ENCODE assay signal across 13 mouse cellular contexts in the genomic region with DNA sequence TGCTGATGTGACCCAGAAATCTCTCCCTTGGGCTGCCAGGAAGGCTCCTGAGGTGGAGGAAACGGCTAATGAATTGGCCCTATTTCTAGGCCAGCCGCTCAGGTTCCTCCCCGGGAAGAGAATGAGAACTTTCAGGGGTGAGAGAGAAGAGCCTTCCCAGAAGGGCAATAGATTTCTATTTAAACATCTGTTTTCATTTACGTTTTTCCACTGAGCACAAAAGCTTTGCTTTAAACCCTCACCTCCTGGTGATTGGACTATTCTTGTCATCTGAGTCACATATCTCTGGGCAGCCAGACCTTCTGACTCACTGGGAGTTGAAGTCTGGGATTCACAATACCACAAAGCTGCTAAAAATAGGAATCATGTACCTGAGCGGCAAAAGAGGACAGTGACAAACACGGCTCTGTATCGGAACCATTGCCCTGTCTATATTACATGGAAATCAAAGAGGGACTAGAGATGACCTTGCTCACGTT.
DNase-seq lines count a peak whose midpoint lies in the region; ATAC-seq and TF ChIP-seq lines count a peak whose summit lies in the region.
"Had no signal": no experiment of that assay in that cellular context is flagged by ENCODE, and none has a peak within 500 bp of the region (broad histone marks: within the 10 kb centered on the region; RNA-seq: fewer than 3 reads in every experiment).

No protein-coding gene starts in this region.

- peaks cover 5% of the 10 kb centered on the region for H3K36me3 ChIP-seq in heart, adult 2 months (ENCODE audit: control insufficient read depth, insufficient read depth, low read length)
- H3K36me3 ChIP-seq in heart, embryonic 16.5 days (ENCODE audit: control insufficient read depth, insufficient read depth): no peaks in the 10 kb centered on the region
- H3K36me3 ChIP-seq: midbrain, embryonic 10.5 days; neural tube, embryonic 15.5 days had no signal

- H3K4me2 ChIP-seq in heart, embryonic 16.5 days (ENCODE audit: low read depth, low read length): peak overlapping the region; percentile 31
- H3K4me2 ChIP-seq: forebrain, embryonic 13.5 days; neural tube, embryonic 15.5 days had no signal

- H3K9ac ChIP-seq in heart, adult 2 months (ENCODE audit: low read depth, low read length): peak overlapping the region; percentile 38; the same call in 1 of the 2 replicates
- H3K9ac ChIP-seq in heart, embryonic 16.5 days (ENCODE audit: low read length): 0 out of 2 replicates have a peak overlapping the region, but pooled peaks have one; percentile 6
- H3K9ac ChIP-seq: forebrain, embryonic 13.5 days; liver, postnatal 0 days; neural tube, embryonic 15.5 days had no signal

- no peak for DNase-seq in heart, adult 2 months
- DNase-seq in heart, adult 11 months: no peak
- peak; percentile 83 for DNase-seq in NIH3T3 (ENCODE audit: low read depth)
- peak; percentile 80 for DNase-seq in cerebellum, adult 9-10 months
- no peak for DNase-seq in lung, adult 18-20 months
- DNase-seq: kidney, postnatal 10 days; liver, postnatal 0 days; thymus, postnatal 4 days had no signal

- 31% methylated on average over 8 of the region's 8 CpGs for WGBS in heart, adult 2 months
- 44% methylated on average over 8 of the region's 8 CpGs for WGBS in heart, embryonic 16.5 days

- peak overlapping the region; percentile 74 for H3K27ac ChIP-seq in heart, adult 2 months
- peak overlapping the region; percentile 75 for H3K27ac ChIP-seq in heart, embryonic 16.5 days (ENCODE audit: low read length)
- H3K27ac ChIP-seq: forebrain, embryonic 13.5 days; midbrain, embryonic 10.5 days; neural tube, embryonic 15.5 days had no signal

- no peak for TF ChIP-seq CTCF in heart, adult 2 months (IDR thresholded peaks at IDR 0.05)

- intact Hi-C loops in heart, adult 2 months (cut with DNase I): no loop called here

- peak; percentile 69 for ATAC-seq in heart, embryonic 16.5 days (replicated peaks; ENCODE audit: extremely low read depth, insufficient read depth, low FRiP score)
- no peak for ATAC-seq in megakaryocyte progenitor cell, adult 5-6 weeks (replicated peaks; ENCODE audit: poor library complexity)
- ATAC-seq: forebrain, embryonic 13.5 days; liver, postnatal 0 days had no signal

- no peaks in the 10 kb centered on the region for H3K27me3 ChIP-seq in heart, adult 2 months (ENCODE audit: control insufficient read depth, insufficient read depth, low read length)
- H3K27me3 ChIP-seq in heart, embryonic 16.5 days (ENCODE audit: control insufficient read depth, insufficient read depth, low read length): no peaks in the 10 kb centered on the region
- H3K27me3 ChIP-seq: forebrain, embryonic 13.5 days; neural tube, embryonic 15.5 days had no signal

- H3K4me1 ChIP-seq in heart, adult 2 months (ENCODE audit: control insufficient read depth, insufficient read depth, low read length): peaks cover 7% of the 10 kb centered on the region
- H3K4me1 ChIP-seq in heart, embryonic 16.5 days (ENCODE audit: control insufficient read depth, insufficient read depth, low read length): peaks cover 38% of the 10 kb centered on the region
- H3K4me1 ChIP-seq: forebrain, embryonic 13.5 days; midbrain, embryonic 10.5 days had no signal

- H3K79me2 ChIP-seq in heart, adult 2 months (replicated peaks; ENCODE audit: control insufficient read depth, insufficient read depth, low read length): no peaks in the 10 kb centered on the region; the same call in 1 of the 2 replicates

- TF ChIP-seq EP300 in heart, adult 2 months (IDR thresholded peaks at IDR 0.05; ENCODE audit: insufficient read depth, low read depth, low read length): no peak

- no peak for TF ChIP-seq POLR2A in heart, adult 2 months (IDR thresholded peaks at IDR 0.05; ENCODE audit: insufficient read depth, low read depth, low read length)

- H3K9me3 ChIP-seq in heart, embryonic 16.5 days (replicated peaks; ENCODE audit: control insufficient read depth, low read length): no peaks in the 10 kb centered on the region
- H3K9me3 ChIP-seq: forebrain, embryonic 13.5 days; midbrain, embryonic 10.5 days; neural tube, embryonic 15.5 days had no signal

- no peak overlapping the region for H3K4me3 ChIP-seq in heart, adult 2 months
- no peak overlapping the region for H3K4me3 ChIP-seq in heart, embryonic 16.5 days (ENCODE audit: low read length)
- H3K4me3 ChIP-seq: forebrain, embryonic 13.5 days; midbrain, embryonic 10.5 days; neural tube, embryonic 15.5 days had no signal

Comparison
In these comparisons a context has a peak if more than half of its experiments do, and no peak if none do; other contexts are left out.
1. DNase-seq: peak in NIH3T3 (single experiment) and cerebellum, adult 9-10 months (single experiment); none in heart, adult 2 months (0 of 2), heart, adult 11 months (single experiment) and lung, adult 18-20 months (0 of 2).